Mouse (Mus musculus) heart, postnatal 36 days (tissue): ENCODE data around the gene Abr. TPM values are rescaled to one million over a fixed set of nuclear protein-coding genes. Genes with fewer than 3 reads are reported as not detected.

Source experiments
- DNase-seq, 2 experiments: peaks; one replicate each; pipeline ENCODE4 v3.0.0; 2021 to 2022
- intact Hi-C: fragments of 180-260 bp; cut with DNase I; formaldehyde crosslinking; loops from one replicate; pipeline ENCODE4 v1.15.1; 2025
- total RNA-seq, 2 experiments: library from RNA; stranded (reverse); gene quantifications; 2 replicates each; pipeline ENCODE4 v1.2.3; 2021

The Abr gene
- total RNA-seq, 2 experiments from 2014 or later: 25.8 TPM

- intact Hi-C loops: loop anchor here (5.0 kb wide), 1 partner anchor 240 kb away; no protein-coding TSS in a partner anchor
- peak in 1 of 2 experiments; percentile 51 for DNase-seq
Measured at GRCm38 (mm10) chr11:76497769-76498152, 124.4 kb downstream of the Abr start.

- no peak for DNase-seq
- intact Hi-C loops: loop anchor here (5.0 kb wide), 1 partner anchor 240 kb away; no protein-coding TSS in a partner anchor
Measured at GRCm38 (mm10) chr11:76497066-76497768, 124.9 kb downstream of the Abr start.

GRCm38 (mm10) chr11:76496086-76496771 lies 125.9 kb downstream of the Abr start:
- DNase-seq: peak in 1 of 2 experiments; percentile 29
- intact Hi-C loops: loop anchor here (5.0 kb wide), 1 partner anchor 239 kb away; no protein-coding TSS in a partner anchor

- intact Hi-C loops: loop anchor here (5.0 kb wide), 1 partner anchor 238 kb away; no protein-coding TSS in a partner anchor
- no peak for DNase-seq
Measured at GRCm38 (mm10) chr11:76495127-76496028, 126.7 kb downstream of the Abr start.

GRCm38 (mm10) chr11:76494360-76495126 lies 127.6 kb downstream of the Abr start:
- DNase-seq: peak; percentile 89 to 92
- intact Hi-C loops: loop anchor here (1.0 to 5.0 kb wide), 2 partner anchors 38 to 237 kb away; no protein-coding TSS in a partner anchor

GRCm38 (mm10) chr11:76493811-76494274 lies 128.3 kb downstream of the Abr start:
- intact Hi-C loops: loop anchor here (1.0 kb wide), 1 partner anchor 38 kb away; no protein-coding TSS in a partner anchor
- DNase-seq: no peak

- intact Hi-C loops: no loop called here
- DNase-seq: no peak
Measured at GRCm38 (mm10) chr11:76493167-76493566, 128.9 kb downstream of the Abr start.

GRCm38 (mm10) chr11:76491817-76492216 lies 130.3 kb downstream of the Abr start:
- no peak for DNase-seq
- intact Hi-C loops: no loop called here

- intact Hi-C loops: no loop called here
- DNase-seq: no peak
Measured at GRCm38 (mm10) chr11:76489407-76489806, 132.7 kb downstream of the Abr start.

- intact Hi-C loops: no loop called here
- DNase-seq: no peak
Measured at GRCm38 (mm10) chr11:76487024-76487423, 135.1 kb downstream of the Abr start.

- intact Hi-C loops: no loop called here
Measured at GRCm38 (mm10) chr11:76484033-76484432, 138.1 kb downstream of the Abr start.

GRCm38 (mm10) chr11:76483171-76483727 lies 138.9 kb downstream of the Abr start:
- DNase-seq: no peak
- intact Hi-C loops: no loop called here

More at GRCm38 (mm10) chr11:76484033-76484432, 138.1 kb downstream of the Abr start:
- DNase-seq: no peak

GRCm38 (mm10) chr11:76482697-76483096 lies 139.4 kb downstream of the Abr start:
- intact Hi-C loops: no loop called here

GRCm38 (mm10) chr11:76482183-76482582 lies 139.9 kb downstream of the Abr start:
- intact Hi-C loops: no loop called here
- DNase-seq: no peak

More at GRCm38 (mm10) chr11:76482697-76483096, 139.4 kb downstream of the Abr start:
- DNase-seq: no peak

- intact Hi-C loops: no loop called here
- DNase-seq: no peak
Measured at GRCm38 (mm10) chr11:76479729-76480128, 142.4 kb downstream of the Abr start.

- intact Hi-C loops: no loop called here
- DNase-seq: no peak
Measured at GRCm38 (mm10) chr11:76478676-76479655, 143.1 kb downstream of the Abr start.

GRCm38 (mm10) chr11:76477095-76477525 lies 145.0 kb downstream of the Abr start:
- no peak for DNase-seq
- intact Hi-C loops: no loop called here
